Mouse (Mus musculus): ENCODE results near the gene Glis3. TPM values are rescaled to one million over a fixed set of nuclear protein-coding genes. Genes with fewer than 3 reads are reported as not detected.

The Glis3 gene
- total and polyA plus RNA-seq, 3 experiments = 0.27 TPM; not detected in 2

GRCm38 (mm10) chr19:28714674-28715073 is 34.8 kb upstream of the Glis3 start:
- ATAC-seq (ENCODE audit: extremely low read depth, insufficient number of reproducible peaks, low FRiP score, poor library complexity, severe bottlenecking) (no peak), DNase-seq (ENCODE audit: low spot score) (no peak)
- Histone ChIP-seq H3K9me3 (replicated peaks) (no peaks in the 10 kb centered on the region), H3K4me3 (ENCODE audit: low read depth, low read length) (no peak overlapping the region), H3K36me3 (replicated peaks) (no peaks in the 10 kb centered on the region), H3K27me3 (ENCODE audit: insufficient read depth, low read length) (no peaks in the 10 kb centered on the region), H3K4me1 (ENCODE audit: insufficient read depth, low read depth, low read length) (no peaks in the 10 kb centered on the region)
- no peak for TF ChIP-seq POLR2AphosphoS5 (IDR thresholded peaks at IDR 0.05; ENCODE audit: insufficient replicate concordance, low read depth, low read length)
- TF ChIP-seq GATA1 (IDR thresholded peaks at IDR 0.05; ENCODE audit: borderline replicate concordance, low read length) = no peak

- no peaks in the 10 kb centered on the region for H3K36me3 ChIP-seq (replicated peaks)
- no peak for DNase-seq (ENCODE audit: low spot score)
- H3K27me3 ChIP-seq (ENCODE audit: insufficient read depth, low read length) = no peaks in the 10 kb centered on the region
- no peaks in the 10 kb centered on the region for H3K4me1 ChIP-seq (ENCODE audit: insufficient read depth, low read depth, low read length)
- H3K9me3 ChIP-seq (replicated peaks) = no peaks in the 10 kb centered on the region
- H3K4me3 ChIP-seq (ENCODE audit: low read depth, low read length) = no peak overlapping the region
- ATAC-seq (ENCODE audit: extremely low read depth, insufficient number of reproducible peaks, low FRiP score, poor library complexity, severe bottlenecking) = no peak
- no peak for TF ChIP-seq TAL1 (conservative IDR thresholded peaks at IDR 0.05; ENCODE audit: low read depth, low read length)
- no peak for TF ChIP-seq CTCF (IDR thresholded peaks at IDR 0.05; ENCODE audit: low read depth, low read length)
- TF ChIP-seq GATA2 (IDR thresholded peaks at IDR 0.05; ENCODE audit: borderline replicate concordance, low read depth, low read length) = no peak
- TF ChIP-seq GATA1 (IDR thresholded peaks at IDR 0.05; ENCODE audit: borderline replicate concordance, low read length) = no peak
- TF ChIP-seq POLR2AphosphoS5 (IDR thresholded peaks at IDR 0.05; ENCODE audit: insufficient replicate concordance, low read depth, low read length) = no peak
Observed at GRCm38 (mm10) chr19:28697718-28698117, 17.8 kb upstream of the Glis3 start.

GRCm38 (mm10) chr19:28686398-28686797 is 6.5 kb upstream of the Glis3 start:
- TF ChIP-seq TAL1 (conservative IDR thresholded peaks at IDR 0.05; ENCODE audit: low read depth, low read length) = no peak
- no peak for TF ChIP-seq GATA1 (IDR thresholded peaks at IDR 0.05; ENCODE audit: borderline replicate concordance, low read length)
- TF ChIP-seq POLR2AphosphoS5 (IDR thresholded peaks at IDR 0.05; ENCODE audit: insufficient replicate concordance, low read depth, low read length) = no peak
- no peak for TF ChIP-seq CTCF (IDR thresholded peaks at IDR 0.05; ENCODE audit: low read depth, low read length)
- no peak for TF ChIP-seq GATA2 (IDR thresholded peaks at IDR 0.05; ENCODE audit: borderline replicate concordance, low read depth, low read length)

GRCm38 (mm10) chr19:28685484-28685883 is 5.6 kb upstream of the Glis3 start:
- no peaks in the 10 kb centered on the region for H3K27me3 ChIP-seq (ENCODE audit: insufficient read depth, low read length)
- no peaks in the 10 kb centered on the region for H3K9me3 ChIP-seq (replicated peaks)
- H3K36me3 ChIP-seq (replicated peaks) = no peaks in the 10 kb centered on the region
- TF ChIP-seq TAL1 (conservative IDR thresholded peaks at IDR 0.05; ENCODE audit: low read depth, low read length) (no peak), GATA1 (IDR thresholded peaks at IDR 0.05; ENCODE audit: borderline replicate concordance, low read length) (no peak), POLR2AphosphoS5 (IDR thresholded peaks at IDR 0.05; ENCODE audit: insufficient replicate concordance, low read depth, low read length) (no peak), CTCF (IDR thresholded peaks at IDR 0.05; ENCODE audit: low read depth, low read length) (no peak), GATA2 (IDR thresholded peaks at IDR 0.05; ENCODE audit: borderline replicate concordance, low read depth, low read length) (no peak)
- H3K4me1 ChIP-seq (ENCODE audit: insufficient read depth, low read depth, low read length) = no peaks in the 10 kb centered on the region
- no peak for DNase-seq (ENCODE audit: low spot score)
- no peak overlapping the region for H3K4me3 ChIP-seq (ENCODE audit: low read depth, low read length)
- ATAC-seq (ENCODE audit: extremely low read depth, insufficient number of reproducible peaks, low FRiP score, poor library complexity, severe bottlenecking) = no peak

More at GRCm38 (mm10) chr19:28686398-28686797, 6.5 kb upstream of the Glis3 start:
- no peak for DNase-seq (ENCODE audit: low spot score)
- no peak for ATAC-seq (ENCODE audit: extremely low read depth, insufficient number of reproducible peaks, low FRiP score, poor library complexity, severe bottlenecking)
- H3K36me3 ChIP-seq (replicated peaks) = no peaks in the 10 kb centered on the region
- H3K4me1 ChIP-seq (ENCODE audit: insufficient read depth, low read depth, low read length) = no peaks in the 10 kb centered on the region
- H3K27me3 ChIP-seq (ENCODE audit: insufficient read depth, low read length) = no peaks in the 10 kb centered on the region
- H3K4me3 ChIP-seq (ENCODE audit: low read depth, low read length) = no peak overlapping the region
- H3K9me3 ChIP-seq (replicated peaks) = no peaks in the 10 kb centered on the region

- H3K27me3 ChIP-seq (ENCODE audit: insufficient read depth, low read length) = peaks cover 7% of the 10 kb centered on the region
- no peaks in the 10 kb centered on the region for H3K9me3 ChIP-seq (replicated peaks)
- H3K36me3 ChIP-seq (replicated peaks) = no peaks in the 10 kb centered on the region
- DNase-seq (ENCODE audit: low spot score) (no peak), ATAC-seq (ENCODE audit: extremely low read depth, insufficient number of reproducible peaks, low FRiP score, poor library complexity, severe bottlenecking) (no peak)
- TF ChIP-seq GATA2 (IDR thresholded peaks at IDR 0.05; ENCODE audit: borderline replicate concordance, low read depth, low read length) (no peak), CTCF (IDR thresholded peaks at IDR 0.05; ENCODE audit: low read depth, low read length) (no peak), TAL1 (conservative IDR thresholded peaks at IDR 0.05; ENCODE audit: low read depth, low read length) (no peak), GATA1 (IDR thresholded peaks at IDR 0.05; ENCODE audit: borderline replicate concordance, low read length) (no peak), POLR2AphosphoS5 (IDR thresholded peaks at IDR 0.05; ENCODE audit: insufficient replicate concordance, low read depth, low read length) (no peak)
- no peaks in the 10 kb centered on the region for H3K4me1 ChIP-seq (ENCODE audit: insufficient read depth, low read depth, low read length)
- no peak overlapping the region for H3K4me3 ChIP-seq (ENCODE audit: low read depth, low read length)
Observed at GRCm38 (mm10) chr19:28684347-28684746, 4.5 kb upstream of the Glis3 start.

DNA sequence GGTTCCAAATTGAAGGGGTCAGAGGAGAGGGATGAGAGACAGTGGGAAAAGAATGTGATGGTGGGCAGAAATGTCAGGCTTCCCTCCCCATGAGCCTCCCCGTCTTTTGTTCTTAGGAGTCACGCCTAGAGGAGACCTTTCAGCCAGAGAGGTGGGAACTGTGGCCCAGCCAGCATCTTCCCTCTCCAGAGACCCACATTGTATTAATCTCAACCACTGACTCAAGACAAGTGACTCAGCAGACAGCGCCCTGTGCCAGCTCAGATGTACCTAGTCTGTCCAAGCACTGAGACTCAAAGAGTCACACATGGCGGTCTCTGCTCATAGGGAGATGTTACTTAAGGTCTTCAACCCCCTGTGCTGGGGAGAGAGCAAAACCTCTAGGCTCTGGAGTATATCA is 3.5 kb upstream of the Glis3 start:
- DNase-seq (ENCODE audit: low spot score) = no peak
- Histone ChIP-seq H3K4me1 (ENCODE audit: insufficient read depth, low read depth, low read length) (no peaks in the 10 kb centered on the region), H3K4me3 (ENCODE audit: low read depth, low read length) (no peak overlapping the region), H3K27me3 (ENCODE audit: insufficient read depth, low read length) (peaks cover 16% of the 10 kb centered on the region), H3K9me3 (replicated peaks) (no peaks in the 10 kb centered on the region), H3K36me3 (replicated peaks) (no peaks in the 10 kb centered on the region)
- no peak for ATAC-seq (ENCODE audit: extremely low read depth, insufficient number of reproducible peaks, low FRiP score, poor library complexity, severe bottlenecking)
- TF ChIP-seq POLR2AphosphoS5 (IDR thresholded peaks at IDR 0.05; ENCODE audit: insufficient replicate concordance, low read depth, low read length) (no peak), GATA1 (IDR thresholded peaks at IDR 0.05; ENCODE audit: borderline replicate concordance, low read length) (no peak), CTCF (IDR thresholded peaks at IDR 0.05; ENCODE audit: low read depth, low read length) (no peak)

DNA sequence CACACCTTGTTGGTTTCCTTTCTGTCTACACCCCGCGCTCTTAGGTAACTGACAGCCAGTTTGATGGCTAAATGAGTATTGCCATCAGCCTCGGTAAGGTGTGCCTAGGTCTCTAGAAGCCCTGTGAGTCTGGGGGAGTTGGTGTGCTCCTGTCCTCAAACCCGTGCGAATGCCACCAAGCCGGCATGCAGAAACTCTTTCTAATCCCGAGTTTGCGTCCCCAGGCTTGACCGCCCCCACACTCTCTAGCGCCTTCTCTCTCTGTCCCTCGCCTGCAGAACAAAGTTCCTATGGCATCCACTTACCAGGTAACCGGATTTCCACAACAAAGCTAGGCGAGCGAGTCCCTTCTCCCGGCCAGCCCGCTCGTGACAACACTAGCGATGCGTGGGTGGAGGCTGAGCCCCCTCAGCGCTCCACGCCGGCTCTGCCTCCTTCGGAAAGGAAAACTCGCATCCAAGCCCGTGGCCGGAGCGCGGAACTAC is 544 bp downstream of the Glis3 start:
- ATAC-seq (ENCODE audit: extremely low read depth, insufficient number of reproducible peaks, low FRiP score, poor library complexity, severe bottlenecking) (no peak), DNase-seq (ENCODE audit: low spot score) (no peak)
- H3K36me3 ChIP-seq (replicated peaks) = no peaks in the 10 kb centered on the region
- H3K27me3 ChIP-seq (ENCODE audit: insufficient read depth, low read length) = peaks cover 24% of the 10 kb centered on the region
- no peak overlapping the region for H3K4me3 ChIP-seq (ENCODE audit: low read depth, low read length)
- no peaks in the 10 kb centered on the region for H3K9me3 ChIP-seq (replicated peaks)
- H3K4me1 ChIP-seq (ENCODE audit: insufficient read depth, low read depth, low read length) = no peaks in the 10 kb centered on the region
- no peak for TF ChIP-seq POLR2AphosphoS5 (IDR thresholded peaks at IDR 0.05; ENCODE audit: insufficient replicate concordance, low read depth, low read length)
- no peak for TF ChIP-seq CTCF (IDR thresholded peaks at IDR 0.05; ENCODE audit: low read depth, low read length)
